Mouse (Mus musculus): ENCODE data around the gene Cacng4. TPM values are rescaled to one million over a fixed set of nuclear protein-coding genes. Genes with fewer than 3 reads are reported as not detected.
A peak's percentile ranks its signal among the peaks of the same experiment; 100 is the strongest.

Gene Cacng4
- polyA plus RNA-seq, 1 experiment from 2014 or later, result 2.3 TPM

DNA sequence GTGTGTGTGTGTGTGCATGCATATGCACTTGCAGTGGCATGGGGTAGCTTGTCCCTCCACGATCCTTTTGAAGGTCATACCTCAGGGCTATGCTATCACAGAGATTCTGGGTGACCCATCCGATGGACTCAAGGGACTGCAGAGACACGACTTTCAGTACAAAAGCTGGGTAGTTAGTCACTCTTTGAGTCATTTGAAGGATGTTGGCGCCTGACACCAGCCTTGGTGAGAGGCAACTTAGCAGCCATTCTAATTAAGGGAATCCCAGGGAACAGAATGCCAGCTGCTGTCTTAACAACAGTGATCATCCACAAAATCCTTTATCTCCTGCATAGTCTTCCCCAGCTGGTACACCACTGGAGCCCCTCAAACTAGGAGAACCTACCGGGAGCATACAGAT is 45.2 kb downstream of the Cacng4 start:
- Histone ChIP-seq H3K36me3 (ENCODE audit: insufficient read depth) (no peaks in the 10 kb centered on the region), H3K9me3 (ENCODE audit: low read depth, low read length) (no peaks in the 10 kb centered on the region), H3K27ac (ENCODE audit: low read depth) (no peak overlapping the region), H3K9ac (no peak overlapping the region), H3K4me2 (no peak overlapping the region), H3K27me3 (ENCODE audit: insufficient read depth, low read length) (no peaks in the 10 kb centered on the region), H3K4me3 (ENCODE audit: low read depth, low read length) (no peak overlapping the region), H3K4me1 (ENCODE audit: insufficient read depth) (no peaks in the 10 kb centered on the region)
- 83% methylated on average over 5 of the region's 5 CpGs for WGBS
- DNase-seq, result no peak
- TF ChIP-seq CTCF (IDR thresholded peaks at IDR 0.05; ENCODE audit: low read depth), result no peak
- ATAC-seq (ENCODE audit: insufficient read depth), result no peak

DNA sequence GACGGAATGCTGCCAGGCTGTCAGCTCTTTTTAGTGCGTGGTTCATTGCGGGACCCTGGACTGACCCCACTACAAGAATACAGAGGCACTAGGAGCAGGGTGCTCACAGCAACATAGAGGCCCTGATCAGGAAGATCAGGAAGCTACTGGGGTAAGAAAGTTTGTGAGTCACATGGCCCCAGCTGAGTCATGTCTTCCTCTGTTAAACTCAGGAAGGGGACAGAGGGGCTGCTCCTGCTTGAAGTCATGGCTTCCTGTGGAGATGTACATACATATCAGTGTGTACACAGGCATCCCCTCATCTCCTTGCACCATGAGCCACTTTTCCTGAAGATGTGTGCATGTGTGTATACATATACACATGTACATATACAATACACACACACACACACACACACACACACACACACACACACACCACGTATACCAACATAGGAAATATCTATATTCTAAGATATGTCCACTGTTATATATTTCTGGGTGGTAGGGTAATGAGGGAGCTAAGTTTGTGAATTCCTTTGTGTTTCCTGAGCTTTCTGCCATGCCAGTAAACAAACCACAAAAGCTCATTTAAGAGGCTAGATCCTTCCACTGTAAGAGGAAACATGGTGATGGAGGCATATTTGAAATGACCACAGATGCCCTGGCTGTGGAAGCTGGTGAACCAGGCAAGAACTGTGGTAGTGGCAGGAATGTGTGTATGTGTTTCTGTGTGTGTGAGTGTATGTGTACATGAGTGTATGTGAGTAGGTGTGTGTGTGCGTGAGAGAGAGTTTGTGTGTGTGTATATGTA is 45.9 kb downstream of the Cacng4 start:
- no peaks in the 10 kb centered on the region for H3K27me3 ChIP-seq (ENCODE audit: insufficient read depth, low read length)
- WGBS, result 70% methylated on average over 5 of the region's 5 CpGs

DNA sequence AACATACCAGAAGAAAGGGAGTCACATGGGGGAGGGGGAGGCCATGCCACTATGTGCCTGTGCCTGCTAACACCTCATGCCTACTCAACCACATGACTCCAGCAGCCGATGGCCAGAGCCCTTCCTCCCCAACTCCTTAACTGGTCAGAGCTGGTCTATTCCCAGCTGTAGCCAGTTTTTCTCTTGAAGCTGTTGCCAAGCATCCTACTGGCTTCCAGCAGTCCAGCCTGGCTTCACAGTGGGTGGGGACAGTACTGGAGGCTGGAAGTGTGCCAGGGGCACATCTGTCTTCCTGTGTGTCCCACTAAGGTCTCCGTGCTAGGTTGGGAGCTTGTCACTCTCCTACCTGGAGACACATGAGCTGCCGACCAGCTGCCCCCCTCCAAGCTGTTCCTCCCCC is 51.3 kb downstream of the Cacng4 start:
- peak; percentile 72; the same call in 1 of the 2 replicates for ATAC-seq (ENCODE audit: insufficient read depth)
- Histone ChIP-seq H3K4me2 (no peak overlapping the region), H3K9me3 (ENCODE audit: low read depth, low read length) (no peaks in the 10 kb centered on the region), H3K27ac (ENCODE audit: low read depth) (no peak overlapping the region), H3K4me1 (ENCODE audit: insufficient read depth) (no peaks in the 10 kb centered on the region), H3K9ac (no peak overlapping the region), H3K36me3 (ENCODE audit: insufficient read depth) (no peaks in the 10 kb centered on the region), H3K4me3 (ENCODE audit: low read depth, low read length) (no peak overlapping the region), H3K27me3 (ENCODE audit: insufficient read depth, low read length) (no peaks in the 10 kb centered on the region)
- WGBS, result 35% methylated on average over 3 of the region's 3 CpGs
- peak; percentile 52 for DNase-seq
- TF ChIP-seq CTCF (IDR thresholded peaks at IDR 0.05; ENCODE audit: low read depth), result no peak

More for the DNA sequence above, 45.9 kb downstream of the Cacng4 start:
- TF ChIP-seq CTCF (IDR thresholded peaks at IDR 0.05; ENCODE audit: low read depth), result no peak
- no peak for ATAC-seq (ENCODE audit: insufficient read depth)
- H3K9ac ChIP-seq, result no peak overlapping the region
- no peak overlapping the region for H3K27ac ChIP-seq (ENCODE audit: low read depth)
- no peak overlapping the region for H3K4me2 ChIP-seq
- DNase-seq, result no peak
- H3K36me3 ChIP-seq (ENCODE audit: insufficient read depth), result no peaks in the 10 kb centered on the region
- H3K4me1 ChIP-seq (ENCODE audit: insufficient read depth), result no peaks in the 10 kb centered on the region
- H3K4me3 ChIP-seq (ENCODE audit: low read depth, low read length), result no peak overlapping the region
- H3K9me3 ChIP-seq (ENCODE audit: low read depth, low read length), result no peaks in the 10 kb centered on the region

DNA sequence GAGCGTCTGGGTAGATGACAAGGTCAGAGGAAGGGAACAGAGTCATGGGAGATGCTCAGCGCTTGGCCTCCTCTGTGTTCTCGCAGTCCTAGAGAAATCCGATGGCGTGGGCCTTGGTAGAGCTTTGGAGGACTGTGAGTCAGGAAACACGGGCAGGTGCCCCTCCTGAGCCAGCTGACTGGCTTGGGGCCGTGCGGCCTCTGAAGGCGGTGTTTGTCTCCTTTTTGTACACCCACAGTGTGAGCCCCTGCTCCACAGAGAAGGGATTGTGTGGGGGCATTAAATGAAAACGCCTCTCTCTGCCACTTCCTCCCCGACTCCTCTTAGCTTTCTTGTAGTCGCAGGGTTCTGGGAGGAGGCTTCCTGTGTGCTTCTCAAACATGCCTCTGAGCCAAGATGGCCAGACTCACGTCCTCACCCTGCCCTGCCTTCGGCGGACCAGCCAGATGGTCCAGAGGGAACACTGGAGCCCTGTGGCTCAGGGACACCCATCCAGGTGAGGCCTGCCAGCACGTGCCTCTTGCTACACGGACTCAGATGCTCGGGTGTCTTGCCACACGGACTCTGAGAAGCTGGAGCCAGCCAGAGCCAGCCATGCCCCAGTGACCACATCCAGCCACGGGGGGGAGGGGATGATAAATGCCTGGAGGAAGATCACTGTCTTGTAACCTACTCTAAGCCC is 55.8 kb downstream of the Cacng4 start:
- H3K9ac ChIP-seq, result no peak overlapping the region
- WGBS, result 75% methylated on average over 20 of the region's 20 CpGs
- no peaks in the 10 kb centered on the region for H3K36me3 ChIP-seq (ENCODE audit: insufficient read depth)
- no peaks in the 10 kb centered on the region for H3K27me3 ChIP-seq (ENCODE audit: insufficient read depth, low read length)
- no peak overlapping the region for H3K27ac ChIP-seq (ENCODE audit: low read depth)
- no peak overlapping the region for H3K4me3 ChIP-seq (ENCODE audit: low read depth, low read length)
- no peaks in the 10 kb centered on the region for H3K4me1 ChIP-seq (ENCODE audit: insufficient read depth)
- DNase-seq, result no peak
- no peaks in the 10 kb centered on the region for H3K9me3 ChIP-seq (ENCODE audit: low read depth, low read length)
- H3K4me2 ChIP-seq, result no peak overlapping the region
- TF ChIP-seq CTCF (IDR thresholded peaks at IDR 0.05; ENCODE audit: low read depth), result no peak
- no peak for ATAC-seq (ENCODE audit: insufficient read depth)

DNA sequence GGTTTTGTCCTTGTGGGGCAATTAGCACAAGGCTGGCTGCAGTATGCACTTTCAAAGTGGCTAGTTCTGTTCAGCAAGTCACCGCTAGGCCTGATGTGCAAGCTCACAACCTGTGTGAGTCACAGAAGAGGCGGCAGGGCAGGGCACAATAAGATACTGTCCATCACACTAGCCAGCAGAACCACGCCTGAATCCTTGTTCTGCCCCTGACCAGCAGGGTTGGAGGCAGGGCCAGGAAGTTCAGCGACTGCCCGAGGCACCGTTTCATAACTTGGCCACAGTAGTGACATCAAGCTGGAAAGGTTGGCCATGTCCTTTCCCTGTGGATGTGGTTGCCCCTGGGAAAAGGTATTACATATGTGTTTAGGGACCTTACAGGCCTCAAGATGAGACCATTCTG is 56.5 kb downstream of the Cacng4 start:
- no peaks in the 10 kb centered on the region for H3K27me3 ChIP-seq (ENCODE audit: insufficient read depth, low read length)
- no peaks in the 10 kb centered on the region for H3K36me3 ChIP-seq (ENCODE audit: insufficient read depth)
- H3K4me1 ChIP-seq (ENCODE audit: insufficient read depth), result no peaks in the 10 kb centered on the region
- H3K4me2 ChIP-seq, result no peak overlapping the region
- H3K9ac ChIP-seq, result no peak overlapping the region
- H3K4me3 ChIP-seq (ENCODE audit: low read depth, low read length), result no peak overlapping the region
- ATAC-seq (ENCODE audit: insufficient read depth), result no peak
- no peak overlapping the region for H3K27ac ChIP-seq (ENCODE audit: low read depth)
- WGBS, result 83% methylated on average over 6 of the region's 6 CpGs
- H3K9me3 ChIP-seq (ENCODE audit: low read depth, low read length), result no peaks in the 10 kb centered on the region
- TF ChIP-seq CTCF (IDR thresholded peaks at IDR 0.05; ENCODE audit: low read depth), result no peak
- no peak for DNase-seq

DNA sequence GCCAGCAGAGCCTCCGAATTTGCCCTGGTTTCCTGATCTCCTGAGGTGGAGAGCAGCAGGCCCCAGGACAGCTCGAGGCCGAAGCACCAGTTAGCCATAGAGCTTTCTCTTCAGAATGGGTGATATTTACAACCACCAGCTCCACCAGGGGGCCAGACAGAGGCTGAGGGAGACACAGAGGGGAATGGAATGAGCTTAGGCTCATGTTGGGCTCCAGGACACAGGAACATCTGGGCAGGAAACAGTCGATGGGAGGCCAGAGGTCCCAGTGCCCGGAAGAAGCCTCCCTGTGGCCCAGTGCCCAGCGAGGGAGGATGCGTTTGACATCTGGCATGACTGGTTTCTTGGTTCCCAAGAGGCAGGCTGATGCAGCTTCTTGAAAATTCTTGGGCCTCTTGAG is 60.2 kb downstream of the Cacng4 start:
- ATAC-seq (ENCODE audit: insufficient read depth) (no peak), DNase-seq (peak; percentile 45)
- no peak overlapping the region for H3K4me2 ChIP-seq
- H3K36me3 ChIP-seq (ENCODE audit: insufficient read depth), result no peaks in the 10 kb centered on the region
- 70% methylated on average over 7 of the region's 7 CpGs for WGBS
- no peaks in the 10 kb centered on the region for H3K9me3 ChIP-seq (ENCODE audit: low read depth, low read length)
- no peaks in the 10 kb centered on the region for H3K27me3 ChIP-seq (ENCODE audit: insufficient read depth, low read length)
- no peak overlapping the region for H3K27ac ChIP-seq (ENCODE audit: low read depth)
- no peaks in the 10 kb centered on the region for H3K4me1 ChIP-seq (ENCODE audit: insufficient read depth)
- no peak overlapping the region for H3K4me3 ChIP-seq (ENCODE audit: low read depth, low read length)
- H3K9ac ChIP-seq, result no peak overlapping the region
- TF ChIP-seq CTCF (IDR thresholded peaks at IDR 0.05; ENCODE audit: low read depth), result peak; percentile 36; the same call in 1 of the 2 replicates

DNA sequence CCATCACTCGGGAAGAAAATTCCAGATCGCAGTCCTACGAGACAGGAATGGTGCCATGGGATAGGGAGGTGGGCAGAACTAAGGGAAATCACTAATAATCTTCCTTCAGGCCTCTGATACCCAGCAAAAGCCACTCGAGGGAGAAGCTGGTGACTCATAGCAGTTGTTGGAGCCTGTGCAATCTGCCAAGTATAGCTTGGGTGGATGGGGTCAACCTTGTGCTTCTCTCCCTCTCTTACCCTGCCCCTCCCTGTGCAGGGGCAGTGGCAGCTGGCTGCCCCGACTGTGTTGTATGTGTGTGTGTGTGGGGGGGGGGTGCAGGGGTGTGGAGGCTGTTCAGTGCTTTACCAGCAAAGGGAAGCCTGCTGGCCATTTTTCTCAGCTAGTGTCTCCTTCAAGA is 62.9 kb downstream of the Cacng4 start:
- H3K9me3 ChIP-seq (ENCODE audit: low read depth, low read length), result no peaks in the 10 kb centered on the region
- H3K9ac ChIP-seq, result no peak overlapping the region
- TF ChIP-seq CTCF (IDR thresholded peaks at IDR 0.05; ENCODE audit: low read depth), result no peak
- no peak overlapping the region for H3K27ac ChIP-seq (ENCODE audit: low read depth)
- no peak for DNase-seq
- H3K36me3 ChIP-seq (ENCODE audit: insufficient read depth), result no peaks in the 10 kb centered on the region
- H3K27me3 ChIP-seq (ENCODE audit: insufficient read depth, low read length), result no peaks in the 10 kb centered on the region
- no peak overlapping the region for H3K4me3 ChIP-seq (ENCODE audit: low read depth, low read length)
- no peak overlapping the region for H3K4me2 ChIP-seq
- H3K4me1 ChIP-seq (ENCODE audit: insufficient read depth), result no peaks in the 10 kb centered on the region
- ATAC-seq (ENCODE audit: insufficient read depth), result no peak
- 70% methylated on average over 5 of the region's 5 CpGs for WGBS

All from lung, embryonic 14.5 days (tissue).